Comparison of ENCODE assay signal across 16 mouse cellular contexts in genomic region chr1:91086748-91087147, GRCm38 (mm10). TPM values are rescaled to one million over a fixed set of nuclear protein-coding genes. Genes with fewer than 3 reads are reported as not detected.
DNase-seq lines count a peak whose midpoint lies in the region; ATAC-seq and TF ChIP-seq lines count a peak whose summit lies in the region.
"Had no signal": no experiment of that assay in that cellular context is flagged by ENCODE, and none has a peak within 500 bp of the region (broad histone marks: within the 10 kb centered on the region; RNA-seq: fewer than 3 reads in every experiment).

No protein-coding gene starts in this region.

- TF ChIP-seq RAD21 in CH12.LX (IDR thresholded peaks at IDR 0.05; ENCODE audit: low read depth, low read length) = no peak

- 0 out of 2 replicates have a peak overlapping the region, but pooled peaks have one; percentile 10 for H3K4me2 ChIP-seq in heart, embryonic 12.5 days
- peak overlapping the region; percentile 27 for H3K4me2 ChIP-seq in CH12.LX (ENCODE audit: insufficient read depth, low read depth, poor library complexity, severe bottlenecking)
- H3K4me2 ChIP-seq: forebrain, embryonic 13.5 days; hindbrain, embryonic 14.5 days had no signal

- ATAC-seq in heart, embryonic 12.5 days (ENCODE audit: insufficient number of reproducible peaks, low FRiP score) = no peak
- ATAC-seq in granulocyte monocyte progenitor cell, adult 5-6 weeks (replicated peaks; ENCODE audit: poor library complexity, severe bottlenecking) = 0 out of 2 replicates have a peak, but pooled peaks have one; percentile 13
- ATAC-seq: forebrain, embryonic 13.5 days; midbrain, embryonic 16.5 days had no signal

- no peak for TF ChIP-seq CTCF in left cerebral cortex, adult 2 months (IDR thresholded peaks at IDR 0.05)
- no peak for TF ChIP-seq CTCF in CH12.LX (conservative IDR thresholded peaks at IDR 0.05 in 1 of 2, IDR thresholded peaks at IDR 0.05 in 1 of 2; ENCODE audit: low read depth in 2 of 2, low read length in 2 of 2)

- 53% methylated on average over 5 of the region's 5 CpGs for WGBS in heart, embryonic 12.5 days

- H3K27ac ChIP-seq in heart, embryonic 12.5 days (ENCODE audit: poor library complexity, severe bottlenecking) = peak overlapping the region; percentile 94
- H3K27ac ChIP-seq in left cerebral cortex, adult 2 months = peak overlapping the region; percentile 37; the same call in 1 of the 2 replicates
- peak overlapping the region; percentile 44; the same call in 1 of the 2 replicates for H3K27ac ChIP-seq in CH12.LX (ENCODE audit: insufficient read depth, low read depth)
- H3K27ac ChIP-seq: forebrain, embryonic 13.5 days; hindbrain, embryonic 14.5 days had no signal

- intact Hi-C loops in heart, postnatal 36 days (cut with DNase I) = no loop called here
- intact Hi-C loops in left cerebral cortex, adult 2 months (cut with DNase I) = loop anchor here (2.0 kb wide), 1 partner anchor 112 kb away; no protein-coding TSS in a partner anchor

- H3K4me1 ChIP-seq in heart, embryonic 12.5 days (replicated peaks) = peaks cover 73% of the 10 kb centered on the region
- H3K4me1 ChIP-seq in CH12.LX (ENCODE audit: control insufficient read depth in 1 of 2, insufficient read depth in 2 of 2) = peaks cover 16 to 38% of the 10 kb centered on the region in 2 experiments

- no peaks in the 10 kb centered on the region for H3K27me3 ChIP-seq in heart, embryonic 12.5 days (replicated peaks)
- H3K27me3 ChIP-seq in CH12.LX (replicated peaks) = no peaks in the 10 kb centered on the region
- H3K27me3 ChIP-seq: forebrain, embryonic 13.5 days had no signal

- H3K4me3 ChIP-seq in heart, embryonic 12.5 days = no peak overlapping the region
- H3K4me3 ChIP-seq in left cerebral cortex, adult 2 months = no peak overlapping the region
- no peak overlapping the region for H3K4me3 ChIP-seq in CH12.LX (replicated peaks in 1 of 3; ENCODE audit: low read depth in 2 of 3, low read length in 2 of 3, poor library complexity in 1 of 3)
- H3K4me3 ChIP-seq: forebrain, embryonic 13.5 days had no signal

- H3K79me2 ChIP-seq in CH12.LX (replicated peaks; ENCODE audit: control insufficient read depth, extremely low read depth, insufficient read depth, poor library complexity, severe bottlenecking) = no peaks in the 10 kb centered on the region

- no peak overlapping the region for H3K9ac ChIP-seq in heart, embryonic 12.5 days
- 0 out of 2 replicates have a peak overlapping the region, but pooled peaks have one; percentile 14 for H3K9ac ChIP-seq in CH12.LX (ENCODE audit: insufficient read depth, low read depth)
- H3K9ac ChIP-seq: forebrain, embryonic 13.5 days; hindbrain, embryonic 14.5 days had no signal

- dilution Hi-C loops in CH12.LX (cut with MboI; ENCODE audit: extremely low pct_ligation_motif_present, extremely low pct_unique_long_range_greater_than_20kb, low sequenced_read_pairs) = no loop called here

- no peak for TF ChIP-seq POLR2A in CH12.LX (IDR thresholded peaks at IDR 0.05; ENCODE audit: low read depth, low read length)

- H3K9me3 ChIP-seq in heart, embryonic 12.5 days (replicated peaks) = no peaks in the 10 kb centered on the region
- H3K9me3 ChIP-seq in CH12.LX (replicated peaks; ENCODE audit: low read length) = no peaks in the 10 kb centered on the region
- H3K9me3 ChIP-seq: forebrain, embryonic 13.5 days had no signal

- in situ Hi-C loops in CH12.LX (cut with MboI; ENCODE audit: low pct_ligation_motif_present, low pct_unique_long_range_greater_than_20kb, low sequenced_read_pairs) = loop anchor here (5.0 kb wide), 1 partner anchor 44 kb away; no protein-coding TSS in a partner anchor

- peaks cover 43% of the 10 kb centered on the region for H3K36me3 ChIP-seq in heart, embryonic 12.5 days
- peaks cover 18 to 64% of the 10 kb centered on the region in 2 experiments for H3K36me3 ChIP-seq in CH12.LX (replicated peaks in 1 of 2; ENCODE audit: control insufficient read depth in 1 of 2, insufficient read depth in 1 of 2, low read length in 1 of 2)

- no peak for TF ChIP-seq EP300 in CH12.LX (IDR thresholded peaks at IDR 0.05; ENCODE audit: low read length)

- no peak for DNase-seq in heart, postnatal 36 days
- DNase-seq in left cerebral cortex, adult 2 months (ENCODE audit: extremely low spot score in 1 of 2, low spot score in 2 of 2) = no peak
- DNase-seq in left cerebral cortex, adult 18-20 months (ENCODE audit: low spot score in 2 of 2) = no peak
- DNase-seq in CH12.LX (ENCODE audit: extremely low read depth) = no peak
- no peak for DNase-seq in ovary, postnatal 36 days (ENCODE audit: low spot score)
- no peak for DNase-seq in MN1 (ENCODE audit: low spot score)
- DNase-seq: adrenal gland, postnatal 36 days; cerebellum, postnatal 14 days; kidney, adult 18-20 months; kidney, postnatal 4 days had no signal

TF ChIP-seq in CH12.LX, 34 proteins besides CTCF, POLR2A, EP300 and RAD21:
- no peak for TF ChIP-seq TBP (conservative IDR thresholded peaks at IDR 0.05; ENCODE audit: low read depth, low read length)
- TF ChIP-seq MAZ (IDR thresholded peaks at IDR 0.05; ENCODE audit: low read depth, low read length) = no peak
- no peak for TF ChIP-seq MAX (IDR thresholded peaks at IDR 0.05; ENCODE audit: low read length)
- no peak for TF ChIP-seq E2F4 (IDR thresholded peaks at IDR 0.05; ENCODE audit: insufficient replicate concordance, low read depth, low read length)
- TF ChIP-seq MEF2A (IDR thresholded peaks at IDR 0.05; ENCODE audit: borderline replicate concordance, low read depth, low read length) = no peak
- no peak for TF ChIP-seq ZMIZ1 (IDR thresholded peaks at IDR 0.05; ENCODE audit: low read depth, low read length)
- no peak for TF ChIP-seq POLR2AphosphoS2 (IDR thresholded peaks at IDR 0.05; ENCODE audit: low read depth, low read length)
- no peak for TF ChIP-seq RCOR1 (conservative IDR thresholded peaks at IDR 0.05; ENCODE audit: low read depth, low read length)
- TF ChIP-seq MAFK (IDR thresholded peaks at IDR 0.05; ENCODE audit: insufficient replicate concordance, low read length) = no peak
- TF ChIP-seq JUN (IDR thresholded peaks at IDR 0.05; ENCODE audit: insufficient read depth, low read depth, low read length) = no peak
- no peak for TF ChIP-seq PAX5 (IDR thresholded peaks at IDR 0.05; ENCODE audit: low read length)
- TF ChIP-seq MXI1 (IDR thresholded peaks at IDR 0.05; ENCODE audit: low read depth, low read length) = no peak

RNA-seq across cellular contexts. Expression of gene Rbm44, which starts 58.1 kb away (rescaled TPM):
- 2.1 and 2.7 TPM in 2 replicates for polyA plus RNA-seq in heart, embryonic 12.5 days (2016; fragmentation: Nextera tagmentation; extraction: Ambion mirVana)
- not detected for total RNA-seq in heart, postnatal 36 days (2021)
- not detected for total RNA-seq in left cerebral cortex, adult 2 months (2021)
- total RNA-seq in left cerebral cortex, adult 18-20 months (2021) = under 1 TPM in 1 of 2 experiments, not detected in 1; 0.09 TPM
- not detected in 2 replicates for total RNA-seq in CH12.LX (2012; rRNA removed)
- total RNA-seq in CH12.LX (2014; rRNA removed) = 0.24 and 0.44 TPM in 2 replicates
- 0.23 and 0.25 TPM in 2 replicates for polyA plus RNA-seq in CH12.LX (2012; ENCODE audit: insufficient read length, low read depth)
- 1.1 and 9.6 TPM in 2 replicates for total RNA-seq in granulocyte monocyte progenitor cell, adult 5-6 weeks (2014; fragmentation: Nextera tagmentation)
- total RNA-seq in granulocyte monocyte progenitor cell, adult 5-6 weeks (2017) = 5.2 and 7.8 TPM in 2 replicates
- total RNA-seq: adrenal gland, postnatal 36 days; gastrocnemius, adult 18-20 months had no signal

Comparison
In these comparisons a context has a peak if more than half of its experiments do, and no peak if none do; other contexts are left out.
1. H3K27ac ChIP-seq: peak in every context shown above with its lines; median percentile 94 in heart, embryonic 12.5 days; 44 in CH12.LX; 37 in left cerebral cortex, adult 2 months.